Mouse (Mus musculus) CH12.LX (cell line): ENCODE measurements around the gene Arfgap3.

Experiments used
- CHD2 ChIP-seq: IDR thresholded peaks from 2 replicates; pipeline ENCODE4 v1.6.1; 2011; ENCODE audit warnings: low read length, improper control_type of control experiment
- CTCF ChIP-seq, 2 experiments: IDR thresholded peaks in 1 of 2; conservative IDR thresholded peaks in 1 of 2; 2 replicates each; pipeline ENCODE4 v1.5.1; 2011 to 2012; ENCODE audit warnings: low read depth in 2 of 2, low read length in 2 of 2, improper control_type of control experiment in 1 of 2, inconsistent platforms in 1 of 2, mild to moderate bottlenecking in 1 of 2, moderate library complexity in 1 of 2
- EP300 ChIP-seq: IDR thresholded peaks from 2 replicates; pipeline ENCODE4 v1.6.1; 2011; ENCODE audit warnings: low read length, improper control_type of control experiment
- ETS1 ChIP-seq: conservative IDR thresholded peaks from 2 replicates; pipeline ENCODE4 v1.6.1; 2012; ENCODE audit warnings: low read depth, mild to moderate bottlenecking, inconsistent platforms, low read length, improper control_type of control experiment, moderate library complexity
- HCFC1 ChIP-seq: IDR thresholded peaks from 2 replicates; pipeline ENCODE4 v1.6.1; 2012; ENCODE audit warnings: low read depth, mild to moderate bottlenecking, inconsistent platforms, low read length, improper control_type of control experiment
- MXI1 ChIP-seq: IDR thresholded peaks from 2 replicates; pipeline ENCODE4 v1.6.1; 2011; ENCODE audit warnings: mild to moderate bottlenecking, low read depth, low read length, improper control_type of control experiment
- POLR2A ChIP-seq: IDR thresholded peaks from 2 replicates; pipeline ENCODE4 v1.6.1; 2011; ENCODE audit warnings: low read depth, mild to moderate bottlenecking, improper control_type of control experiment, low read length

GRCm38 (mm10) chr15:83344157-83344556 lies 5.9 kb downstream of the Arfgap3 start:
- TF ChIP-seq CTCF (conservative IDR thresholded peaks at IDR 0.05 in 1 of 2, IDR thresholded peaks at IDR 0.05 in 1 of 2; ENCODE audit: low read depth in 2 of 2, low read length in 2 of 2) (no peak), POLR2A (no peak), MXI1 (no peak), HCFC1 (no peak), EP300 (no peak), CHD2 (no peak), ETS1 (no peak)
